Mouse (Mus musculus) kidney, adult 2 months (tissue): ENCODE results near the gene Gm28372. TPM values are rescaled to one million over a fixed set of nuclear protein-coding genes. Genes with fewer than 3 reads are reported as not detected.

Source experiments
- DNase-seq: peaks from one replicate; pipeline ENCODE4 v3.0.0; 2021
- H3K27ac ChIP-seq: fragments of 200-500 bp; 2 replicates; pipeline ENCODE4 v1.5.1; 2012; ENCODE audit warnings: low read depth, low read length, control low read depth, inconsistent platforms; ENCODE audit not compliant: insufficient read depth
- H3K27me3 ChIP-seq: fragments of 200-500 bp; replicated peaks from 2 replicates; pipeline ENCODE4 v1.6.1; 2012; ENCODE audit warnings: mild to moderate bottlenecking, moderate library complexity, low read length, inconsistent platforms; ENCODE audit not compliant: control insufficient read depth, insufficient read depth
- H3K36me3 ChIP-seq: fragments of 200-500 bp; 2 replicates; pipeline ENCODE4 v1.6.1; 2012; ENCODE audit warnings: mild to moderate bottlenecking, moderate library complexity, low read length, inconsistent platforms; ENCODE audit not compliant: control insufficient read depth, insufficient read depth
- H3K4me1 ChIP-seq: fragments of 200-500 bp; 2 replicates; pipeline ENCODE4 v1.6.1; 2011; ENCODE audit warnings: low read length; ENCODE audit not compliant: control insufficient read depth, insufficient read depth
- H3K4me3 ChIP-seq: fragments of 200-500 bp; 2 replicates; pipeline ENCODE4 v1.5.1; 2011; ENCODE audit warnings: mild to moderate bottlenecking, low read depth, low read length, control low read depth; ENCODE audit not compliant: insufficient read depth
- CTCF ChIP-seq: fragments of 200-500 bp; conservative IDR thresholded peaks from 2 replicates; pipeline ENCODE4 v1.5.1; 2011; ENCODE audit warnings: low read depth, mild to moderate bottlenecking, control low read depth, low read length, moderate library complexity, mixed read lengths; ENCODE audit not compliant: insufficient read depth, insufficient read length
- POLR2A ChIP-seq: fragments of 200-500 bp; IDR thresholded peaks from one replicate; pipeline ENCODE4 v1.6.1; 2011; ENCODE audit warnings: low read depth, low read length, control low read depth
- WGBS: fragments of 180-500 bp; shearing (Covaris S2); methylation state at CpG from one replicate; pipeline ENCODE4 v1.1.7; 2018; 5-methylcytosine and 5-hydroxymethylcytosine counted together
- polyA plus RNA-seq: library from polyadenylated mRNA; depleted of rRNA; stranded (reverse); fragments of >200 nt; gene quantifications from 2 replicates; pipeline ENCODE4 v1.2.3, GENCODE M21; 2012

The Gm28372 gene
- polyA plus RNA-seq, 1 experiment: not detected

DNA sequence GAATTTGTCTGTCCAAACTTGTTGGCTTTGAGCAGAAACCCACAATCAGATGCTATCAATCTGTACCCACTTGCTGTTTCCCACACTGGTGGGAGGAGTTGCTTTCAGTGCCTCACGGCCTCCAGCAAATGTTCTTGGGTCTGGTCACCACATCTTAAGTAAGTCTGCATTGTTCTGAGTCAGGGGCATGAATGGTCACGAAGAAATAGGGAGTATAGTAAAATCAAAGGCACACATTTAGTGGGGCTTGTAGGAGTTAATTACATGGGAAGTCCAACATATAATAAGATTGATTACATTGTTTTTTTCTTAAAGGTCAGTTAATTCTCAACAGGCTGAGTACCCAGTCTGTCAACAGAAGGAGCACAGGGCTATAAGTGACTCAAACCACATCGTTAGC, 21.8 kb upstream of the Gm28372 start:
- no peaks in the 10 kb centered on the region for H3K4me1 ChIP-seq
- no peak for TF ChIP-seq POLR2A
- no peak for TF ChIP-seq CTCF
- no peaks in the 10 kb centered on the region for H3K27me3 ChIP-seq
- H3K4me3 ChIP-seq: no peak overlapping the region
- H3K36me3 ChIP-seq: no peaks in the 10 kb centered on the region
- DNase-seq: no peak
- H3K27ac ChIP-seq: no peak overlapping the region
- 42% methylated on average over 3 of the region's 3 CpGs for whole genome bisulfite sequencing

DNA sequence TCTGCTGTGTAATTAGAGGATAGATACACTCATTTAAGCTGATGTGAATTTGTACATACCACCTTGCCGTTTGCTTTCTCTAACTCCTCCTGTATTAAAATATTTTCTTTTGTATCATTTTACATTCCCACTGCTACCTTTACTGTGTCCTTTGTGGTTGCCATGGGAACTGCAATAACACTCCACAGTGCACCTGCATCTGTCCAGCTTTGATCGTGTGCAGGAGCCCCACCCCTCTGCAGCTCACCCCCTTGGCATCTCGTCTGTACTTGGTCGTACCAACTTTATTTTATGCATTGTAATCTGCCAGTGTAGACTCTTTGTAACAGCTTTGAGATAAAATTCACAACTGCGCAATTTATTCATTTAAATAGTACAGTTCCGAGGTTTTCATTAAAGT, 21.1 kb upstream of the Gm28372 start:
- no peaks in the 10 kb centered on the region for H3K36me3 ChIP-seq
- WGBS: 47% methylated on average over 6 of the region's 6 CpGs
- H3K4me1 ChIP-seq: no peaks in the 10 kb centered on the region

DNA sequence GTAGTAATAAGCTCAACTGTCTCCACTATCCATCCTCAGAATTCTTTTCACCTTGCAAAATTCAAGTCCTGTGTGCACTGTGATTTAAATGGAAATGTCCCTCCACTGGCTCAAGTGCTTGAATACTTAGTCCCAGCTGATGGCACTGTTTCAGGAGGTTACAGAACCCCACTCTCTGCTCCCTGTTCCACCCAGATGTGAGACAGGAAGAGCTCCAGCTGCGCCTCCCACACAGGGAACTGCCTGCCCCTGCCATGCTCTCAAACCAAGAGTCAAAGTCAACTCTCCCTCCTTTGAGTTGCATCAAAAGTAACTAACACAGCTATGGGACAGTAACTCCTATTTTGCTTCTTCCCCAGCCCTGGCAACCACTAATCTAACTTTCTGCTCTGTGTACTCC, 18.8 kb upstream of the Gm28372 start:
- Histone ChIP-seq H3K36me3 (no peaks in the 10 kb centered on the region), H3K27me3 (no peaks in the 10 kb centered on the region), H3K4me1 (no peaks in the 10 kb centered on the region), H3K4me3 (no peak overlapping the region), H3K27ac (no peak overlapping the region)
- no peak for DNase-seq
- no peak for TF ChIP-seq CTCF
- TF ChIP-seq POLR2A: no peak
- WGBS: 48% methylated on average over 1 of the region's 1 CpGs

More for the DNA sequence above, 21.1 kb upstream of the Gm28372 start:
- TF ChIP-seq CTCF: no peak
- no peak for TF ChIP-seq POLR2A
- Histone ChIP-seq H3K27ac (no peak overlapping the region), H3K27me3 (no peaks in the 10 kb centered on the region), H3K4me3 (no peak overlapping the region)
- no peak for DNase-seq

DNA sequence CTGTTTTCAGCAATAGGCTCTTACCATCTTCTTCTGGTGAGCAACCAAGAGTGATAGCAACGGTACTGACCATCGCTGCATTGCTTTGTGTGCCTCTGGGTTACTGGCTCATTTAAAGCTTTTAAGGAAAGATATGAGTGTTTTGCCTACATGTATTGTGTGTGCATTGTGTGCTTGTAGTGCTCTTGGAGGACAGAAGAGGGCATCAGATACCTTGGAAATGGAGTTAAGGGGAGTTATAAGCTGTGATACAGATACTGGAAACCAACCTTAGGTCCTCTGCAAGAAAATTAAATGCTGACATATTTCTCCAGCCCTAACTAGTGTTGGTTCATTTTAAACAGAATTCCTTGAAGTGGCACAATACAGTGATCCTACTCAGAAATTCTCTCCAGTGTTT, 16.2 kb upstream of the Gm28372 start:
- no peaks in the 10 kb centered on the region for H3K36me3 ChIP-seq
- no peak for TF ChIP-seq CTCF
- no peak for TF ChIP-seq POLR2A
- no peaks in the 10 kb centered on the region for H3K4me1 ChIP-seq
- H3K27me3 ChIP-seq: no peaks in the 10 kb centered on the region
- no peak for DNase-seq
- no peak overlapping the region for H3K4me3 ChIP-seq
- H3K27ac ChIP-seq: no peak overlapping the region
- 81% methylated on average over 2 of the region's 2 CpGs for WGBS

DNA sequence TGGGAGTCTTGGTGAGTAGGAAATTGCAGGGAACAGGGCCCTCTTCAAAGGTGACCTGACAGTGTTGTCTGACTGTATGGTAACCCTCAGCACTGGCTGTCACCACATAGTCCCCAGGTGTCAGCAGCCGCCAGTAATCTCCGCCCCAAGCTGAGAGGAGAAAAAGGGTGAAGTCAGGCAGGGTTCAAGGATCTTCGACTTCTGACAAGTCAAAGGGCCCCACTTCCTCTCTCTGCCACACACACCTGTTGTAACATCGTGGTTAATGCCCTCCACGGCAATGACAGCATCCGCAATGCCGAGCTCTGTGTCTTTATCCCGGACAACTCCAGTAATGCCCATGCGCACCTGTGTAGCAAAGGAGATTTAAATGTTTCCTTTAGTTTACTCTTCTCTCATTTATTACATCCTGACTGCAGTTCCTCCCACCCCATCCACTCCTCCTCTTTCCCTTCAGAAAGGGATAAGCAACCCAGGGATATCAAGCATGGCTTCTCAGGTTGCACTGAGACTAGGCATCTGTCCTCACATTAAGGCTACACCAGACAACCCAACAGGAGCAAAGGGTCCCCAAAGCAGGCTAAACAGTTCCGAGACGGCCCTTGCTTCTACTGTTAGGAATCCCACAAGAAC, 13.9 kb upstream of the Gm28372 start:
- no peak overlapping the region for H3K27ac ChIP-seq
- WGBS: 59% methylated on average over 11 of the region's 11 CpGs
- H3K36me3 ChIP-seq: no peaks in the 10 kb centered on the region
- no peaks in the 10 kb centered on the region for H3K4me1 ChIP-seq
- H3K4me3 ChIP-seq: no peak overlapping the region
- no peaks in the 10 kb centered on the region for H3K27me3 ChIP-seq
- no peak for DNase-seq
- TF ChIP-seq CTCF: no peak
- no peak for TF ChIP-seq POLR2A

DNA sequence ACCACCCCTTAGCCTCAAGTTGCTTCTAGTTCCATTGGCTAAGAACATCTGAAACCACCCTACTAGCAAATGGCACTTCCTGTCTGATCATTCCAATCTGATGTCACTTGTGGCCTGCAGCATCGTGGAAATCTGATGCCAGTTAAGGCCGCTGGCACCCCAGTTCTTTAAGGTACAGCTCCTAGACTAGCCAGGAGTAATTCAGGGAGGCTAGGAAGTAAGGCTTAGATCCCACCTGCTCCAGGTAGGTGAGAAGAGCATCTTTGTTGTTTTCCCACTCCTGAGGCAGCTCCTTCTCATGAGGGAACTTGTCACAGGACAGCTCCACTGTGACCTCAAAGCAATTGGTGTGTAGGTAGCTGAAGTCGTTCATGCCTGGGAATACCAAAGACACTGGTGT, 12.2 kb upstream of the Gm28372 start:
- no peaks in the 10 kb centered on the region for H3K36me3 ChIP-seq
- WGBS: 60% methylated on average over 3 of the region's 3 CpGs

DNA sequence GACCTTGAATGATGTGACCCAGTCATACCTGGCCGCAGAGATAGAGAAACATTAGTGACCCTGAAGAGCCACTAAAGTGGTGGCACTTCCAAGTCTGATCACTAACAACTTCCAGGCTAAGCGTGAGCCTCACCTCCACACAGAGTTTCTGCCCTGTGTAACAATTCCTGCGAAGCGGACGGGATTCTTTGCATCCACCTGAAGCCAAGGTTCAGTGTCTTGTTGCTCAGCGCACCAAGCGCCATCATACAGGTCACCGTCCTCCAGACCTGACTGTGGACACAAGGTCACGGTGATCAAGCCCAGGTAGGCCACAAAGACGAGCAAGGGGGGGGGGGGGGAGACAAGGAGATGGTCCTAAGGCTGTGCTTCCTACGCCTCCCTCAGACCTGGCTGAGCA, 9.3 kb upstream of the Gm28372 start:
- Histone ChIP-seq H3K4me1 (no peaks in the 10 kb centered on the region), H3K27ac (no peak overlapping the region), H3K36me3 (no peaks in the 10 kb centered on the region), H3K4me3 (no peak overlapping the region), H3K27me3 (no peaks in the 10 kb centered on the region)
- WGBS: 92% methylated on average over 11 of the region's 11 CpGs
- DNase-seq: no peak
- TF ChIP-seq POLR2A: no peak

More for the DNA sequence above, 12.2 kb upstream of the Gm28372 start:
- Histone ChIP-seq H3K27me3 (no peaks in the 10 kb centered on the region), H3K27ac (no peak overlapping the region), H3K4me3 (no peak overlapping the region), H3K4me1 (no peaks in the 10 kb centered on the region)
- no peak for TF ChIP-seq POLR2A
- no peak for TF ChIP-seq CTCF
- no peak for DNase-seq
